Mouse (Mus musculus) C2C12 (cell line): Measurements from ENCODE around the gene Pdzrn4.

Source experiments
- CEBPB ChIP-seq: IDR thresholded peaks from one replicate; pipeline ENCODE4 v1.6.1; 2011; ENCODE audit warnings: low read depth, mild to moderate bottlenecking, control low read depth, moderate library complexity
- CTCF ChIP-seq: IDR thresholded peaks from one replicate; pipeline ENCODE4 v1.5.1; 2011; ENCODE audit not compliant: control insufficient read depth, insufficient read depth, insufficient read length
- FOSL1 ChIP-seq: IDR thresholded peaks from one replicate; pipeline ENCODE4 v1.8.0; 2011; ENCODE audit warnings: mild to moderate bottlenecking, low read length; ENCODE audit not compliant: poor library complexity, insufficient read depth, severe bottlenecking
- MAX ChIP-seq: IDR thresholded peaks from one replicate; pipeline ENCODE4 v1.6.1; 2011; ENCODE audit warnings: mild to moderate bottlenecking, control low read depth
- MYOD1 ChIP-seq: IDR thresholded peaks from one replicate; pipeline ENCODE4 v1.6.1; 2011; ENCODE audit warnings: low read depth; ENCODE audit not compliant: control insufficient read depth, insufficient read length
- MYOG ChIP-seq: IDR thresholded peaks from one replicate; pipeline ENCODE4 v1.6.1; 2011; ENCODE audit not compliant: control insufficient read depth, insufficient read length; ENCODE audit errors: extremely low read depth
- USF1 ChIP-seq: IDR thresholded peaks from one replicate; pipeline ENCODE4 v1.6.1; 2011; ENCODE audit warnings: low read depth, mild to moderate bottlenecking, control low read depth, moderate library complexity

- TF ChIP-seq MAX: no peak
- no peak for TF ChIP-seq CTCF
- TF ChIP-seq CEBPB: no peak
- TF ChIP-seq USF1: no peak
- no peak for TF ChIP-seq MYOD1
- TF ChIP-seq MYOG: no peak
- no peak for TF ChIP-seq FOSL1
These were observed 174.0 kb downstream of the Pdzrn4 start for GRCm38 (mm10) chr15:92570526-92571243.
